Mouse (Mus musculus): ENCODE measurements around the gene Chil1.

- no peak for TF ChIP-seq CTCF (IDR thresholded peaks at IDR 0.05; ENCODE audit: insufficient read depth, low read length)
- TF ChIP-seq POLR2A (IDR thresholded peaks at IDR 0.05; ENCODE audit: borderline replicate concordance, extremely low read depth, low read depth, low read length), result peak; percentile 38; the same call in 1 of the 2 replicates
These were observed 17.5 kb upstream of the Chil1 start for GRCm38 (mm10) chr1:134164454-134164853.
